Mouse (Mus musculus) liver, embryonic 11.5 days (tissue): ENCODE data around the gene Cerk. TPM values are rescaled to one million over a fixed set of nuclear protein-coding genes. Genes with fewer than 3 reads are reported as not detected.
"Not testable (repeated sequence)": the region's sequence is repeated elsewhere in the genome, so short reads cannot be mapped to it uniquely, and the experiment has no call there.

Experiments used
- ATAC-seq: fragments of 200-750 bp; cut with Nextera tagmentation; replicated peaks from 2 replicates; pipeline ENCODE4 v1.8.0; 2017; ENCODE audit warnings: moderate number of reproducible peaks, mild to moderate bottlenecking, moderate TSS enrichment, moderate library complexity; ENCODE audit not compliant: low FRiP score
- DNase-seq: peaks from one replicate; pipeline ENCODE4 v3.0.0-alpha.2; 2017; ENCODE audit warnings: low spot score
- H3K27ac ChIP-seq: fragments of 300-500 bp; sonication (generic); 2 replicates; pipeline ENCODE4 v1.5.1; 2014; ENCODE audit warnings: mild to moderate bottlenecking, low read depth, low read length, control low read depth
- H3K27me3 ChIP-seq: fragments of 300-500 bp; sonication (generic); replicated peaks from 2 replicates; pipeline ENCODE4 v1.6.1; 2014; ENCODE audit warnings: low read length, mixed read lengths; ENCODE audit not compliant: control insufficient read depth, insufficient read depth
- H3K36me3 ChIP-seq: fragments of 300-500 bp; sonication (generic); 2 replicates; pipeline ENCODE4 v1.6.1; 2014; ENCODE audit warnings: mild to moderate bottlenecking, low read length, moderate library complexity, mixed read lengths; ENCODE audit not compliant: control insufficient read depth, insufficient read depth
- H3K4me1 ChIP-seq: fragments of 300-500 bp; sonication (generic); replicated peaks from 2 replicates; pipeline ENCODE4 v1.6.1; 2014; ENCODE audit warnings: low read length, mixed read lengths; ENCODE audit not compliant: control insufficient read depth, insufficient read depth
- H3K4me2 ChIP-seq: fragments of 300-500 bp; sonication (generic); 2 replicates; pipeline ENCODE4 v1.6.1; 2014; ENCODE audit warnings: mild to moderate bottlenecking, control low read depth, moderate library complexity
- H3K4me3 ChIP-seq: fragments of 300-500 bp; sonication (generic); 2 replicates; pipeline ENCODE4 v1.5.1; 2014; ENCODE audit warnings: low read depth, low read length, control low read depth
- H3K9ac ChIP-seq: fragments of 300-500 bp; sonication (generic); 2 replicates; pipeline ENCODE4 v1.6.1; 2014; ENCODE audit warnings: low read depth, low read length, control low read depth
- H3K9me3 ChIP-seq: fragments of 300-500 bp; sonication (generic); 2 replicates; pipeline ENCODE4 v1.6.1; 2016; ENCODE audit warnings: low read length, inconsistent platforms, mixed read lengths; ENCODE audit not compliant: control insufficient read depth
- WGBS: fragments of 180-500 bp; shearing (Covaris S2); extraction: QIAGEN DNeasy Blood & Tissue Kit; methylation state at CpG from one replicate; pipeline ENCODE4 v1.1.7; 2014; 5-methylcytosine and 5-hydroxymethylcytosine counted together
- polyA plus RNA-seq: library from polyadenylated mRNA; unstranded; fragments of >200 nt; fragmentation: Nextera tagmentation; extraction: Ambion mirVana; gene quantifications from 2 replicates; pipeline ENCODE4 v1.2.1, GENCODE M21; 2014

Gene Cerk
- polyA plus RNA-seq, 1 experiment from 2014 or later, result 8.5 TPM

DNA sequence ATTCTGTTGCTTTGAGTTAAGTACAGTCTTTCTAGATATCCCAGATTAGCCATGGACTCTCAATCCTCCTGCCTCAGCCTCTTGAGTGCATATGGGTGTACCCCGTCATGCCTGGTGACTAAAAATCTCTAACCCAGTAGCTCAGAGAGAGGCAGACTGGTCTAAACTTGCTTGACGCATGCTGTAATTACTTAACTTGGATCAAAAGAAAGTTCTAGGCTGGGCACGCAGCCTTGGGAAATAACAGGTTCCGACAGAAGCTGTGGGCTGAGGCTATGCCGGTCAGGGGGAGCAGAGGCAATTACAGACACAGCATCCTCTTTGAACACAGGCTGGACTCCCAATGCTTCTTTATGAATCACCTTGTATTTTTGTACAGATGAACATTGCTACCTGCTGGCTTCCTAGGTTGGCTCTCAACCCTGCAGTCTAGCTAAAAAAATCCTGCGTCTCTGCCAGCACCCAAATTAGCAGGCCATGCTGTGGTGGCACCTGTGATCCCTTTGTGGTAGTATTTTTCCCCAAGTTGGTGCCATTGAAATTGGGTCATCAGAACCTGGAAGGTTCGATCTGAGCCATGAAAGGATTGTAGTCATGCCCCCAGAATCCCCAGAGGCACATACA is 18.8 kb downstream of the Cerk start:
- no peak for ATAC-seq

DNA sequence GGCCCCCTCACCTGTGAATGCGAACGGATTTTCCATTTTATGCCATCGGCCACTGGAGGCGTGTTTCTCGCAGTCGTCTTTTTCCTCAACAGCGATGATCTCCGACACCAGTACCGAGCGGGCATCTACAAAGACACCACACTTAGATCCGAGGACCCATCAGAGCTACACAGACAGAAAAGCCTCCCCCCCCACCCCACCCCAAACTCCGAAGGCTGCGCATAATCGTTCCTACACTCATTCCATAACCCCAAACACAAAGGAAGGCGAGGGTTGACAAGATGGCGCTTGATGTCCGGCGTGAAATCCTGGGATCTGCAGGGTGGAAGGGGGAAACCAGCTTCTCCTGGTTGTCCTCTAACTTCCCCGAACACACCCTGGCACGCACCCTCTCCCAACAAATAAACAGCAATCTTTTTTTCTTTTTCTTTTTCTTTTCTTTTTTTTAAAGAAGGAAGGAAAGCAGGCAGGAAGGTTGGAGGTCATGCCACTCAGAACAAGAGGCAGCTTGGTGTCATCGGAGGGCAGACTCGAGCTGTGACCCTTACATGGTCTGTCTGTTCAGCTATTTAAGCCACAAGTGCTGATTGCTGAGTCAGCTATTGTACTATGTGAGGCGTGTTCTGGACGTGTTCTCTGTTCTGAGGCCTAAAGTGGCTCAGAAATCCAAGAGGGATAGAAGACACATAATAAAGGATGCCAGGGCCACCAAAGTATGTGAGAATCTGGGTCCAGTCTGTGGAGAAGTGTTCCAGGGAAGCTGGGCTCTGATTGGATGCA is 19.9 kb downstream of the Cerk start:
- Histone ChIP-seq H3K4me2 (no peak overlapping the region), H3K4me1 (0 out of 2 replicates have a peak, but pooled peaks cover 2% of the 10 kb centered on the region), H3K27ac (no peak overlapping the region), H3K9ac (no peak overlapping the region), H3K9me3 (no peaks in the 10 kb centered on the region), H3K36me3 (no peaks in the 10 kb centered on the region), H3K4me3 (no peak overlapping the region), H3K27me3 (no peaks in the 10 kb centered on the region)
- no peak for DNase-seq
- no peak for ATAC-seq
- WGBS, result 83% methylated on average over 24 of the region's 24 CpGs

More for the DNA sequence above, 18.8 kb downstream of the Cerk start:
- no peak for DNase-seq
- Histone ChIP-seq H3K27ac (no peak overlapping the region), H3K36me3 (no peaks in the 10 kb centered on the region), H3K27me3 (no peaks in the 10 kb centered on the region), H3K4me3 (no peak overlapping the region), H3K4me1 (no peaks in the 10 kb centered on the region), H3K9ac (no peak overlapping the region), H3K9me3 (no peaks in the 10 kb centered on the region), H3K4me2 (no peak overlapping the region)
- WGBS, result 89% methylated on average over 7 of the region's 7 CpGs

DNA sequence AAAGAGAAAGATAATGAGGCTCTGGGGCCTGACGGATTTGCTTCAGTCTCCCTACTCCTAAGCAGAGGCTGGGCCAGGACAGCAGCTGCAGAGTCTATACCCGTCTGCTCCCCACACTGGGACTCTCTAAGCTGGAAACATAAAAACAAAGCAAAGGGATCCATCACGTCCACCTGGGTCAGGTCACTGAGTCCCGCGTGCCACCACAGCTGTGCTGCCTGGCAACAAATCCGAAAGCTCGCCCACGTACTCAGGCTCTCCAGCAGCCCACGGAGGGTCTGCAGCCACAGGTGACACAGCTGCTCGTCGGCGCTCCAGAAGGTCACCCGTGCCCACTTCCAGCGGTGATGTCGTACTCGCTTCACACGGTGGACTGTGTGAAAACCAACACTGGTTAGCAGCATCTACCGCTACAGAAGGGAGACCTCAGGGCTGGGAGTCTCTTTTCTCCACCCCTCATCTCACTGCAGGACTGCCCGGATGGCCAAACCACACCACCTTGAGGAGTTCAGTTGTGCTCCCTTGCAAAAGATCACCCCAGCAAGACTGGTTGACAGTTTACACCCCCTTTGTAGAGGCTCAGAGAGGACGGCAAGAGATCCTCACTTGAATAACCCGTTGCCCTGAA is 21.1 kb downstream of the Cerk start:
- Histone ChIP-seq H3K4me1 (0 out of 2 replicates have a peak, but pooled peaks cover 3% of the 10 kb centered on the region), H3K4me3 (no peak overlapping the region), H3K27ac (no peak overlapping the region), H3K9me3 (no peaks in the 10 kb centered on the region), H3K36me3 (no peaks in the 10 kb centered on the region), H3K4me2 (no peak overlapping the region), H3K9ac (no peak overlapping the region), H3K27me3 (no peaks in the 10 kb centered on the region)
- WGBS, result 81% methylated on average over 21 of the region's 21 CpGs
- DNase-seq (no peak), ATAC-seq (no peak)

DNA sequence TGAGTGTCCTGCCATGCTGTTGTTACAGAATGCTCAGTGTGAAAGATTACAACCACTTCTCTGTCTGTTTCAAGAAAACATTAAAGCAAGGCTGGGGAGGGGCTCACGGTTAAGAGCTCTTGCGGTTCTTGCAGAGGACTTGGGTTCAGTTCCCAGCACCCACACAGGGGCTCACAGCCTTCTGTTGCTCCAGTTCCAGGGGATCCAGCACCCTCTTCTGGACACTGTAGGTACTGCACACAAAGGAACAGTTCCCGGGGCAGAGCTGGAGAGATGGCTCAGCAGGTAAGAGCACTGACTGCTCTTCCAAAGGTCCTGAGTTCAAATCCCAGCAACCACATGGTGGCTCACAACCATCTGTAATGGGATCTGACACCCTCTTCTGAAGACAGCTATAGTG is 24.1 kb downstream of the Cerk start:
- H3K4me1 ChIP-seq, H3K27ac ChIP-seq, H3K9me3 ChIP-seq, H3K4me3 ChIP-seq, DNase-seq, H3K4me2 ChIP-seq, H3K9ac ChIP-seq, H3K27me3 ChIP-seq, ATAC-seq, H3K36me3 ChIP-seq: not testable (repeated sequence)
- WGBS, result 95% methylated on average over 3 of the region's 3 CpGs

DNA sequence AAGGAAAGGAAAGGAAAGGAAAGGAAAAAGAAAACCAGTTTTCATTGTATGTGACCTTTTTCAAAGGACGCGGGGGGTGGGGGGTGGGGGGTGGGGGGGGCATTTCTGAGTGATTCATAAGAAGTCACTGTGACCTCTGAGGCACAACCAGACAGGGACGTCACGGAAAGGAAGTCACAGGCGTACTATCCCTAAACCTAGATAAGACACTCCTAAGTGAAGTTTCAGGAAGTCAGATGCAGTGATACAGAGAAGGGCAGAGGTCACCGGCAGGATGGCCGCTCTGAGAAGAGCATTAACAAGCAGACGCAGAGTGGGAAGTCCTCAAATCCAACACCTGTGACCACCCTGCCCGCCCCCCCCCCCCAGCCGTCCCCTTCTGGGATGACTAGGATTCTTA is 25.0 kb downstream of the Cerk start:
- DNase-seq, result no peak
- Histone ChIP-seq H3K27me3 (no peaks in the 10 kb centered on the region), H3K9ac (no peak overlapping the region), H3K4me3 (no peak overlapping the region), H3K9me3 (no peaks in the 10 kb centered on the region), H3K4me1 (0 out of 2 replicates have a peak, but pooled peaks cover 3% of the 10 kb centered on the region), H3K27ac (no peak overlapping the region), H3K36me3 (no peaks in the 10 kb centered on the region), H3K4me2 (no peak overlapping the region)
- ATAC-seq, result no peak
- WGBS, result 38% methylated on average over 10 of the region's 10 CpGs

DNA sequence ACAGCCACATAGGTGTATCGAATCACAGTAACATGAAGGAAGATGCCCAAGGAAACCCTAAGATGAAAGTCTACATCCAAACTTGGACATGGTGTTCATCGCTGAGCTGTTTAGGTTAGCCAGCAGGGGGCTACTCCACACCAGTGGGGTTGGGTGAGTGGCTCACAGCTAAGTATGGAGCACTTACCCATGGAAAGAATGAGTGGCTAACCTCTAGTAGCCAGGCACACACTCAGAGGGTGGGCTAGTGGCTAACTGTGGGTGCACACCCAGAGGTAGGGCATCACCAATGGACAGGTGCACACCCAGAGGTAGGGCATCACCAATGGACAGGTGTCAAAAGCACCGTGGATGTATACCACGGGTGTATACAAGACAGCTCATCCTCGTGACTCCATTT is 26.2 kb downstream of the Cerk start:
- DNase-seq (no peak), ATAC-seq (no peak)
- Histone ChIP-seq H3K4me1 (0 out of 2 replicates have a peak, but pooled peaks cover 3% of the 10 kb centered on the region), H3K36me3 (peaks cover 2% of the 10 kb centered on the region; the same call in 1 of the 2 replicates), H3K4me2 (no peak overlapping the region), H3K27me3 (no peaks in the 10 kb centered on the region), H3K27ac (no peak overlapping the region), H3K4me3 (no peak overlapping the region), H3K9me3 (no peaks in the 10 kb centered on the region), H3K9ac (no peak overlapping the region)
- WGBS, result 88% methylated on average over 5 of the region's 5 CpGs

DNA sequence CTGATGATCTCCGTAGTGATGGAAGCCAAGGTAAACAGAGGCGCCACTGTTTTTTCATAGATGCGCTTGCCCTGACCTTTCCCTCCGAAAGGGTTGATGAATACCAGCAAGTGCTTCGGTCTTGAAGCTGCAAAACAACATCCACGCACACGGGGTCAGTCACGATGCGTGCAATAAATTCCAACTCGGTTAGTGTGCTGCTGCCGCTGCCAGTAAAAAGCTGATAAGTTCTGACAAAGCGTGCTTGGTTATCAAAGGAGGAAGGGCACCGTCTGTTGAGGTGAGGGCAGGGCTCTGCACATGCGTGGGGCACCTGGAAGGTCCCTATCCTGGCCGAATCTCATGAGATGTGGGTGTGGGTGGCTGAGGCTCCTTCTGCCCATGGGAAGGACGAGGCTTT is 26.8 kb downstream of the Cerk start:
- DNase-seq (no peak), ATAC-seq (no peak)
- Histone ChIP-seq H3K27ac (no peak overlapping the region), H3K4me2 (no peak overlapping the region), H3K4me1 (0 out of 2 replicates have a peak, but pooled peaks cover 3% of the 10 kb centered on the region), H3K4me3 (no peak overlapping the region), H3K36me3 (peaks cover 6% of the 10 kb centered on the region; the same call in 1 of the 2 replicates), H3K9ac (no peak overlapping the region), H3K27me3 (no peaks in the 10 kb centered on the region), H3K9me3 (no peaks in the 10 kb centered on the region)
- WGBS, result 52% methylated on average over 16 of the region's 16 CpGs

DNA sequence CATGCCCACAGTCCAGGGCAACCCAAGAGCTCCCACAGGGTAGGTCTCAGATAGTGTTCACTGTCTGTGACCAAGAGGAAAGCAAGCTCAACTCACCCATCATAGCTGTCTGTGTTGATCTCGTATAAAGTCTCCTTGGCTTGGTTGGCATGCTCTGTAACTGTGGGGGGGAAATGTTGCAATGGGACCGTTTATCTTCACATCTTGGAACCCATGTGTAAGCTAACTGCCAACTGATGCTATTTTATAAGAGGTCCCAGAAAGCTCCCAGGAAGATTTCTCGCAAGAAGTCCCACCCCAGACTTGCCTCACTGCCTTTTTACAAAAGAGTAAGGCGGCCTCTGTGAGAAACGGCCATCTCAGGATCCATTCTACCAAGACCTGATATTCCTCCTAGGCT is 29.4 kb downstream of the Cerk start:
- Histone ChIP-seq H3K4me1 (0 out of 2 replicates have a peak, but pooled peaks cover 3% of the 10 kb centered on the region), H3K9ac (no peak overlapping the region), H3K4me2 (no peak overlapping the region), H3K27ac (no peak overlapping the region), H3K36me3 (peaks cover 9% of the 10 kb centered on the region; the same call in 1 of the 2 replicates), H3K9me3 (no peaks in the 10 kb centered on the region), H3K27me3 (no peaks in the 10 kb centered on the region), H3K4me3 (no peak overlapping the region)
- ATAC-seq (no peak), DNase-seq (no peak)
- 86% methylated on average over 5 of the region's 5 CpGs for WGBS
